Mouse (Mus musculus) cerebellum, adult 11 months (tissue): ENCODE data around the gene Slc17a6.
"Not testable (repeated sequence)": the region's sequence is repeated elsewhere in the genome, so short reads cannot be mapped to it uniquely, and the experiment has no call there.

Source experiments
- DNase-seq: peaks from one replicate; pipeline ENCODE4 v3.0.0; 2022

The Slc17a6 gene

DNA sequence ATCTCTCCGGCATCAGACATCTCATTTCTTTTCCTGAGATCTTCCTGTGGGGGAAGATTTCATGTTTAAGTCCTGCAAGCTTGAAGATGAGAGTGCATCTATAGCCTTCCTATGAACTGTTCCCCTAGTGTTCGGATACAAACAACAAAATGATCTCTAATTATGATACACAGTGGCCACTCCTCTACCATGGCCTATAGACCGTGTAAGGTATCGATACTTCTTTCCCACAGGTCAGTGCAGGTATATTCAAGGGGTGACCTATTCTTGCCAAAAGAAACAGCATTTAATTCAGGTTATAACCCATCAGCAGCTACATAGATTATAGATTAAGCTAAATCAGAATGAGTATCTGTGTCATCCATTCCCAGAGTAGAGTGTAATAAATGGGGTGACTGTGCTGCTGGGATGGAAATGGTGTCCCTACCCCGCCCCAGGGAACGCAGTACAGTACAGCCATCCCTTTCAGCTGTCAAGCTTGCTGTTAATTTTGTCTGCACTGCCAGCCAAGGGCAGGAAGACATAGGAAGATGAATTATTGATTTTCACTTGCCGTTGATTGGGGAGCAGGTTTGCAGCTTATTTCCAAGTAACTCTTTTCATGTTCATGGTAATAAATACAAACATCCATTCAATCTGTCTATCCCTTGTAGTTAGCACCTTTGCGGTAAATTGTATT lies 71.9 kb downstream of the Slc17a6 start:
- DNase-seq = no peak

GRCm38 (mm10) chr7:51694452-51694851 lies 72.6 kb downstream of the Slc17a6 start:
- DNase-seq = no peak

DNA sequence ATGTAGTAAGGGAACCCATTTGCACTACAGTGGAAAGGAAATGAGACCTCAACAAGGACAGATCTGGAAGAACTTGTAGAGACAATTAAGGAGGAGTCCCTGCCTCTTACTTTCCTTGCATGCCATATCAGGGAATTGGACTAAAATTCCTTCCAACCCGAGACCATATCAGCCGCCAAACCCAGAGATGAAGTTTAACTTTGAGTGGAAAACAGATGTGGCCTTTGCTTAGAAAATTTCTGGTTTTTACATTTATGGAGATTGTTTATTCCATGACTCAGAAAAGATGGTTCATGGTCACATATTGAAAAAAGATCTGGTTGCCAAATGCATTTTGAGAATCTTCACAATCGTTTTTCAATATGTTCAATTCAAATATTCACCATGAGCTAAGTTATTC lies 87.7 kb downstream of the Slc17a6 start:
- no peak for DNase-seq

DNA sequence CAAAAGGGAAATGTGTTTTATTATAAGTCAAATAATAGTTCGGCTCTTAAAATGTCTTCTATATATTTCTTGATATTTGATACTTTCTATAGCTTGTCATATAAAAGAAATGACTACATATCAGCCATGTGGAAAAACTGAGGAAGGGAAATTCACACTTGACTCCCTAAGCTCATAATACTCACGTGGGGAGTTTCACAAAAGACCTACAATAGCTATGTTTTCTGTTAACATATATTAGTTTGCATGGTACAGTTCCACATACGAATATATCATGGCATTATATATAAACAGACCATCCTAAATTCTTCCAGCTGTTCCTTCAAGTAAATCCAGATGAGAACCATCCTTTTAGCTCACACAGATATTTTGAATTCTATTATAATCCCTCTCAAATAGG lies 88.5 kb downstream of the Slc17a6 start:
- not testable (repeated sequence) for DNase-seq

DNA sequence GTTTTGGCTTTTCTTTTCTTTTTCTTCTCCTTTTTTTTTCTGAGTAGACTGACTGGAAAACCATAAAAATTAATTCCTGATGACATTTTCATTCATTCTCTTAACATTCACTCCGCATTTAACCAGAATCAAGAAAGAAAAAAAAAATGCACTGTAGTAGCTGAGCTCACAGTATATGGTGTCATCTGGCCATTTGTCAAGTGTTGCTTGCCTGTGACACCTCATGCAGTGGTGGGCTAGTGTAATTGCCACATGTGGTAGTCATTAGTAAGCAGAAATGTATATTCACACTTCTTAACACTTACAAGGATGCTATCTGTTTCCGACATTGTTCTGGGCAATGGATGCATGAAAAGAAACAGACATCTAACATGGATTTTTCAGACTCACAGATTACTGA lies 94.0 kb downstream of the Slc17a6 start:
- DNase-seq = no peak
